Mouse (Mus musculus): ENCODE results near the gene Nkx2-2.

Gene Nkx2-2

DNA sequence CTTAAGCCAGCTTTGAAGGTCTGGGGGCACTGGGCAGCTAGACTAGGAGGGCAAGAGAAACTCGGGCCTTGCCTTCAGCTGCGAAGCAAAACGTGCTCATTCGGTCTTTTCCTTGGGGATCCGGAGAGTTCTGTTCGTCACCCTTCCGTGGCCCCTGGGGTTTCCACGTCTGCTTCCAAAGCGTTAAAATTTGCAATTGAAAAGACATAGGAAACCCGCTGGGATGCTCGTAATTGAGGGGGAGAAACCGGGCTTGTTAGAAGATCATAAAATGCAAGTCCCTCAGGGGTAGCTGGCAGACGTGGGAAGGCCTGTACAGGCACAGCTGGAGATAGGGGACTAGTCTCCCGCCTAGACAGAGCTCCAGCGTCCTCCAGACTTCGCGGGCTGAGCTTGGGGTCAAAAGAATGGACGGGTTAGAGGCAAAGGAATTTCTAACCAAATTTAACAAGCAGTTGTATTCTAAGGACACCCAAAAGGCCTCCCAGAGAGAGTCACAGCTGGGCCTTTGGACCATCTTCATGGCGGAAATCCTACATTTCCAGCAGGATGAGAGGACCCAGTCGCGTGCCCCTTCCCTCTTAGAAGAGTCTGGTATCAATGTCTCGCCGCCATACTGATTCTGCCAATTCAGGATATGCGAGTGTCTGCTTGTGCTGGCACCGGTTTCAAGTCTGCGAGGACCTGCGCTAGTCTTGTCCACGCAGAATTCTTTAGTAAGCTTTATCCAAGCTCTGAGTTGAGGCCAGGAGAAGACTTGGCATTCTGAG is 4.3 kb downstream of the Nkx2-2 start:
- Histone ChIP-seq H3K4me3 (replicated peaks; ENCODE audit: low read length) (peak overlapping the region; percentile 43; the same call in 1 of the 2 replicates), H3K9me3 (ENCODE audit: low read length) (no peaks in the 10 kb centered on the region)

GRCm38 (mm10) chr2:147188871-147189545 is 5.0 kb downstream of the Nkx2-2 start:
- peaks cover 96% of the 10 kb centered on the region for H3K27me3 ChIP-seq (ENCODE audit: insufficient read depth, low read length)
- peak overlapping the region; percentile 43; the same call in 1 of the 2 replicates for H3K4me3 ChIP-seq (replicated peaks; ENCODE audit: low read length)
- TF ChIP-seq CTCF (conservative IDR thresholded peaks at IDR 0.05; ENCODE audit: low read length) = no peak
- no peak for TF ChIP-seq NANOG (IDR thresholded peaks at IDR 0.05; ENCODE audit: borderline replicate concordance, low read length)
- no peak for TF ChIP-seq POU5F1 (IDR thresholded peaks at IDR 0.05; ENCODE audit: borderline replicate concordance, low read length)
- H3K4me1 ChIP-seq (replicated peaks; ENCODE audit: low read depth, low read length) = peaks cover 85% of the 10 kb centered on the region
- H3K36me3 ChIP-seq (ENCODE audit: insufficient read depth, low read length) = no peaks in the 10 kb centered on the region
- H3K9me3 ChIP-seq (ENCODE audit: low read length) = no peaks in the 10 kb centered on the region

More for the DNA sequence above, 4.3 kb downstream of the Nkx2-2 start:
- TF ChIP-seq CTCF (conservative IDR thresholded peaks at IDR 0.05; ENCODE audit: low read length) = no peak
- peak; percentile 28; the same call in 1 of the 2 replicates for TF ChIP-seq NANOG (IDR thresholded peaks at IDR 0.05; ENCODE audit: borderline replicate concordance, low read length)
- TF ChIP-seq POU5F1 (IDR thresholded peaks at IDR 0.05; ENCODE audit: borderline replicate concordance, low read length) = peak; percentile 55; the same call in 1 of the 2 replicates
- no peaks in the 10 kb centered on the region for H3K36me3 ChIP-seq (ENCODE audit: insufficient read depth, low read length)
- peaks cover 96% of the 10 kb centered on the region for H3K27me3 ChIP-seq (ENCODE audit: insufficient read depth, low read length)
- peaks cover 82% of the 10 kb centered on the region for H3K4me1 ChIP-seq (replicated peaks; ENCODE audit: low read depth, low read length)

- Histone ChIP-seq H3K27me3 (ENCODE audit: insufficient read depth, low read length) (peaks cover 96% of the 10 kb centered on the region), H3K4me3 (replicated peaks; ENCODE audit: low read length) (peak overlapping the region; percentile 56), H3K4me1 (replicated peaks; ENCODE audit: low read depth, low read length) (peaks cover 83% of the 10 kb centered on the region), H3K36me3 (ENCODE audit: insufficient read depth, low read length) (no peaks in the 10 kb centered on the region), H3K9me3 (ENCODE audit: low read length) (no peaks in the 10 kb centered on the region)
- no peak for TF ChIP-seq POU5F1 (IDR thresholded peaks at IDR 0.05; ENCODE audit: borderline replicate concordance, low read length)
- TF ChIP-seq NANOG (IDR thresholded peaks at IDR 0.05; ENCODE audit: borderline replicate concordance, low read length) = no peak
- TF ChIP-seq CTCF (conservative IDR thresholded peaks at IDR 0.05; ENCODE audit: low read length) = no peak
These were observed 5.9 kb downstream of the Nkx2-2 start for GRCm38 (mm10) chr2:147188074-147188700.

GRCm38 (mm10) chr2:147187061-147187870 is 6.8 kb downstream of the Nkx2-2 start:
- Histone ChIP-seq H3K4me3 (replicated peaks; ENCODE audit: low read length) (peak overlapping the region; percentile 56), H3K9me3 (ENCODE audit: low read length) (no peaks in the 10 kb centered on the region), H3K4me1 (replicated peaks; ENCODE audit: low read depth, low read length) (peaks cover 86% of the 10 kb centered on the region), H3K36me3 (ENCODE audit: insufficient read depth, low read length) (no peaks in the 10 kb centered on the region), H3K27me3 (ENCODE audit: insufficient read depth, low read length) (peaks cover 96% of the 10 kb centered on the region)
- no peak for TF ChIP-seq CTCF (conservative IDR thresholded peaks at IDR 0.05; ENCODE audit: low read length)
- TF ChIP-seq NANOG (IDR thresholded peaks at IDR 0.05; ENCODE audit: borderline replicate concordance, low read length) = no peak
- TF ChIP-seq POU5F1 (IDR thresholded peaks at IDR 0.05; ENCODE audit: borderline replicate concordance, low read length) = no peak

DNA sequence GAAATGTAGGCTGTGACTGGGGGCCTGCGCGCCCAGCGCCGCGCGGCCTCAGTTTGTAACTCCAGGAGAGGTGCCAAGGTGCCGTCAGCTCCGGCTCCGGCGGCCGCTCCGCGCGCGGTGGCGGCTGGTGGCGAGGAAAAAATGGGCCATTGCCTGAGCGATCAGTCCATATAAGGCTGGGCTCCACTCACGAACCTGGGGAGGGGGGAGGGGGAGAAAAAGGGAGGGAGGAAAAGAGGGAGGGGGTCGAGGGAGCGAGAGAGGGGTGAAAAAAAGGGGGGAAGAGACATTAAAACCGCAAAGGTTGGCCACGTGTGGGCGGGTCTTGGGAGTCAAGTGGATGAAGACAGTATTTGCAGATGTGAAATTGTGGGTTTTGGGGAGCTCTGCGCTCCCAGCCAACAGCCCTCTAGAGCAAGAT is 7.8 kb downstream of the Nkx2-2 start:
- Histone ChIP-seq H3K4me1 (replicated peaks; ENCODE audit: low read depth, low read length) (peaks cover 88% of the 10 kb centered on the region), H3K9me3 (ENCODE audit: low read length) (no peaks in the 10 kb centered on the region), H3K4me3 (replicated peaks; ENCODE audit: low read length) (peak overlapping the region; percentile 56), H3K36me3 (ENCODE audit: insufficient read depth, low read length) (no peaks in the 10 kb centered on the region), H3K27me3 (ENCODE audit: insufficient read depth, low read length) (peaks cover 98% of the 10 kb centered on the region)
- TF ChIP-seq CTCF (conservative IDR thresholded peaks at IDR 0.05; ENCODE audit: low read length) (no peak), POU5F1 (IDR thresholded peaks at IDR 0.05; ENCODE audit: borderline replicate concordance, low read length) (no peak), NANOG (IDR thresholded peaks at IDR 0.05; ENCODE audit: borderline replicate concordance, low read length) (no peak)

DNA sequence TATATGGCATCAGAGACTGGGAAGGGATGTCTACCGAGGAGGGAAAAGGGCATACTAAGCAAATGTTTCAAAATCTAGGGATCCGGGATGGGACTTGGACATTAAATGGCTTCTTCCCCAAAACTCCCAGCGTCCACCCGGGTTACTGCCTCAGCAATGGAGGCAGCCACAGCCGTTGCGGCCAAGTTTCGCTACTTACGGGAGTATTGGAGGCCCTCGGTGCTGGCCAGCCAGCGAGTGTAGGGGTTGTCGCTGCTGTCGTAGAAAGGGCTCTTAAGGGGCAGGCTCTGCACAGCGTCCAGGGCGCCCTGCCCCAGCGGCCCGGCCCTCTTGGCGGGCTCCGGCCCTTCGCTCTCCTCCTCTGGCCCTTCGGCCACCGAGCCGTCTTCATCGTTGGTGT is 8.5 kb downstream of the Nkx2-2 start:
- Histone ChIP-seq H3K27me3 (ENCODE audit: insufficient read depth, low read length) (peaks cover 98% of the 10 kb centered on the region), H3K4me3 (replicated peaks; ENCODE audit: low read length) (peak overlapping the region; percentile 35), H3K36me3 (ENCODE audit: insufficient read depth, low read length) (no peaks in the 10 kb centered on the region), H3K4me1 (replicated peaks; ENCODE audit: low read depth, low read length) (peaks cover 88% of the 10 kb centered on the region), H3K9me3 (ENCODE audit: low read length) (no peaks in the 10 kb centered on the region)
- TF ChIP-seq CTCF (conservative IDR thresholded peaks at IDR 0.05; ENCODE audit: low read length) = no peak
- TF ChIP-seq NANOG (IDR thresholded peaks at IDR 0.05; ENCODE audit: borderline replicate concordance, low read length) = no peak
- TF ChIP-seq POU5F1 (IDR thresholded peaks at IDR 0.05; ENCODE audit: borderline replicate concordance, low read length) = no peak

GRCm38 (mm10) chr2:147184071-147184990 is 9.7 kb downstream of the Nkx2-2 start:
- H3K4me1 ChIP-seq (replicated peaks; ENCODE audit: low read depth, low read length) = peaks cover 76% of the 10 kb centered on the region
- TF ChIP-seq POU5F1 (IDR thresholded peaks at IDR 0.05; ENCODE audit: borderline replicate concordance, low read length) = no peak
- no peaks in the 10 kb centered on the region for H3K36me3 ChIP-seq (ENCODE audit: insufficient read depth, low read length)
- H3K27me3 ChIP-seq (ENCODE audit: insufficient read depth, low read length) = peaks cover 97% of the 10 kb centered on the region
- H3K9me3 ChIP-seq (ENCODE audit: low read length) = no peaks in the 10 kb centered on the region
- H3K4me3 ChIP-seq (replicated peaks; ENCODE audit: low read length) = peak overlapping the region; percentile 65
